ENCODE assay signal across 7 mouse cellular contexts in the genomic region with DNA sequence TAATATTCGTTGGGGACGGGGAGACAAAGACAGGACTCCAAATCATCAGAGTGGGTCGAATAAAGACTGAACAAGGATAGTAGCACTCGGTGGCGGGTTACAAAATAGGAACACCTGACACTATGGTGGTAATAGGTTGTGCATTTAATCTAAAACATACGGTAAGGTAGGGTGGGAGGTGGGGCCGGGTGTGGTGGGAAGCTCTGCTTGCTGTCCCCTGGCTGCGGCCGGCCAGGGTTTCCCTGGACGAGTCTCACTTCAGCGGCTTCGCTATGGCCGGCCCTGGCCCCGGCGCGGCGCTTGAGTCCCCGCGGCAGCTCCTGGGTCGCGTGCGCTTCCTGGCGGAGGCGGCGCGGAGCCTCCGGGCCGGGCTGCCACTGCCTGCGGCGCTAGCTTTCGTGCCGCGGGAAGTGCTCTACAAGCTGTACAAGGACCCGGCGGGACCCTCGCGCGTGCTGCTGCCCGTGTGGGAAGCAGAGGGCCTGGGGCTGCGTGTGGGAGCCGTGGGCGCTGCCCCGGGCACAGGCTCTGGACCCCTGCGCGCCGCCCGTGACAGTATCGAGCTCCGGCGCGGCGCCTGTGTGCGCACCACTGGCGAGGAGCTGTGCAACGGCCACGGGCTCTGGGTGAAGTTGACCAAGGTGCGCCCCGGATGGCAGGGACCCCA. TPM values are rescaled to one million over a fixed set of nuclear protein-coding genes. Genes with fewer than 3 reads are reported as not detected.
DNase-seq lines count a peak whose midpoint lies in the region; ATAC-seq and TF ChIP-seq lines count a peak whose summit lies in the region.

Gene Hectd3, plus strand, starts transcription at position 187 of the 667 bp plus-strand sequence.

- H3K4me2 ChIP-seq in hindbrain, embryonic 15.5 days, result peak within 1 kb of the TSS; percentile 93

- H3K4me1 ChIP-seq in hindbrain, embryonic 15.5 days (replicated peaks), result peaks cover 30% of the 10 kb centered on the region

- peak within 1 kb of the TSS; percentile 90 for H3K9ac ChIP-seq in hindbrain, embryonic 15.5 days

- ATAC-seq in activated CD4-positive, CD25-positive, alpha-beta regulatory T cell, adult 4 months, result peak; percentile 42
- ATAC-seq in hindbrain, embryonic 15.5 days (ENCODE audit: low FRiP score, low read depth), result peak; percentile 67
- ATAC-seq in megakaryocyte, adult 5-6 weeks (ENCODE audit: poor library complexity, severe bottlenecking), result peak; percentile 55

- peaks cover 23% of the 10 kb centered on the region for H3K36me3 ChIP-seq in hindbrain, embryonic 15.5 days

- DNase-seq in cerebellum, adult 9-11 months, result peak; percentile 66
- DNase-seq in gastrocnemius, adult 2 months, result peak; percentile 81
- DNase-seq in left cerebral cortex, adult 8-10 months (ENCODE audit: low spot score in 2 of 2), result no peak
- DNase-seq in right cerebral cortex, postnatal 14 days, result peak; percentile 49

- under 1% methylated on average over 54 of the region's 58 CpGs for WGBS in hindbrain, embryonic 15.5 days

- H3K27me3 ChIP-seq in hindbrain, embryonic 15.5 days, result no peaks in the 10 kb centered on the region

- TF ChIP-seq CTCF in gastrocnemius, adult 2 months (IDR thresholded peaks at IDR 0.05), result peak; percentile 41

- H3K4me3 ChIP-seq in gastrocnemius, adult 2 months, result peak within 1 kb of the TSS; percentile 86
- peak within 1 kb of the TSS; percentile 99 for H3K4me3 ChIP-seq in hindbrain, embryonic 15.5 days

- intact Hi-C loops in gastrocnemius, adult 2 months (cut with DNase I), result no loop called here

- H3K9me3 ChIP-seq in hindbrain, embryonic 15.5 days, result no peaks in the 10 kb centered on the region

- H3K27ac ChIP-seq in gastrocnemius, adult 2 months, result peak within 1 kb of the TSS; percentile 95
- peak within 1 kb of the TSS; percentile 90 for H3K27ac ChIP-seq in hindbrain, embryonic 15.5 days (replicated peaks)

RNA-seq across cellular contexts. Expression of gene Hectd3, which starts in this region (rescaled TPM):
- polyA plus RNA-seq in activated CD4-positive, CD25-positive, alpha-beta regulatory T cell, adult 4 months (2017; shearing (Covaris generic)), result 1 to 10 TPM; 6.5 to 7.2 TPM
- 10 to 100 TPM; 13.8 to 15.3 TPM for total RNA-seq in gastrocnemius, adult 2 months (2021)
- 25.3 and 30.1 TPM in 2 replicates for polyA plus RNA-seq in hindbrain, embryonic 15.5 days (2015; fragmentation: Nextera tagmentation; extraction: Ambion mirVana)
- 10 to 100 TPM; 40.3 to 60.2 (median 48.0) TPM for total RNA-seq in left cerebral cortex, adult 8-10 months (2022)
- 9.5 and 10.1 TPM in 2 replicates for total RNA-seq in megakaryocyte, adult 5-6 weeks (2015)
- total RNA-seq in megakaryocyte, adult 5-6 weeks (2017), result 18.9 and 20.0 TPM in 2 replicates

Comparison
In these comparisons a context has a peak if more than half of its experiments do, and no peak if none do; other contexts are left out.
1. DNase-seq: peak in cerebellum, adult 9-11 months (single experiment), gastrocnemius, adult 2 months (single experiment) and right cerebral cortex, postnatal 14 days (single experiment); none in left cerebral cortex, adult 8-10 months (0 of 2).
2. Peak in every context shown above with its lines, with median percentiles within 50 percentile points of each other: ATAC-seq.